Mouse (Mus musculus) c-Kit-positive CD71-positive TER-119-positive erythroid progenitor cells, embryonic 14.5 days (primary cell): Measurements from ENCODE around the gene Cd247.

Experiments
- DNase-seq: peaks from one replicate; pipeline ENCODE4 v3.0.0-alpha.2; 2013; ENCODE audit warnings: low spot score

The Cd247 gene

DNA sequence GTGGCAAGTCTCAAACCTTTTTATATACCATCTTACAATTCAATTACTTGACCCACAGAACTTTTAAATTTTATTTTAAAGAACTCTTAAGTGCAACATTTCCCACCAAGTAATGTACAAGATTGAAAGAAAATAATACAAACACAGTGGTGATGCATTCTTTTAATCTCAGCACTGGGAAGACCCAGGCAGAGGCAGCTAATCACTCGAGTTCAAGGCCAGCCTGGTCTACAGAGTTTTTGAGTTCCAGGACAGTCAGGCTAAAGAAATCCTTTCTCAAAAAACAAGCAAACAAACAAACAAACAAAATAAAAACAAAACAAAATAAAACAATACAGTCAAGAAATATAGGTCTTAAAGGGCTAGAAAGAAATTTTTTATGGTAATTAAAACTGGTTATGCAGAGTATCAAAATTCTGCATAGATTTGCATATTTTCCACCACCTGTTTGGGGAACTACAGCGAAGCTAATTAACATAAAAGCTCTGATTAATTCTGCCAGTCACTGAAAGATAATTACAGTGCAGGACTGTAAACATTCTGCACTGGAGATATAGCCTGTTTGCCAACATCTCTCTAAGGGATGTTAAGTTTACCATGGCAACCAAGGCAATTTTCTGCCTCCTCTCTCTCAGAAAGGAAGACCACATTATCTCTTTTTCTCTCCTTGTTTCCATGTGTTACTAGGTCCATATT lies 125.4 kb downstream of the Cd247 start:
- no peak for DNase-seq

DNA sequence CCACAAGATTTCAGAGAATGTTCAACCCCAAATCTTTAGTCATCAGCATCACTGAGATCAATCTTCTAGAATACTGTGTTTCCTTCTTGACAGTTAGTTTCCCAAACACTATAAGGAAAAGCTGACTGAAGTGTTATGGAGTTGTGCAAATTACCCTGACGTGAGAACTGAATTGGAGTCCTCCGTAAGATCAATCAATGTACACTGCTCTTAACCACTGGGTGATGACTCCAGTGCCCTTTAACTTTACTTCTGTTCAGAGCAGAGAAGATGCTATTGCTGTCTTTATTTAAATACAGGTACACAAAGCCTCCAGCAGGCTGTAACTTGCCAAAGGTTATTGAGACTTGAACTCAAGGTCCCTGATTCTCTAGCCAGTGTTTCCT lies 125.9 kb downstream of the Cd247 start:
- no peak for DNase-seq

DNA sequence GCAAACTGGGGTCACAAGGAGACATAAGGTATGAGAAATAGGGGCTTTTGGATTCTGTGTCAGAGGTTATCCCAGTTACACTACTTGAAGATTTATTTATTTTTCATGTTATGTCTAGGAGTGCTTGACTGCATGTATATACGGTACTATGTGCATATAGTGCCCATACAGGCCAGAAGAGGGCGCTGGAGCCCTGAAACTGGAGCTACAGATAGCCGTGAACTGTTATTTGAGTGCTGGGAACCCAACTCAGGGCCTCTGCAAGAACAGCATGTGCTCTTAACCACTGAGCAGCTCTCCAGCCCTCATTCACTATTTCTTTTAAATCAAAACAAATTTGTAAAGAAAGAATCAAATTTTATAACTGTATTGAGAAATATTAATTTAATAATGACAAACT lies 132.5 kb downstream of the Cd247 start:
- no peak for DNase-seq

DNA sequence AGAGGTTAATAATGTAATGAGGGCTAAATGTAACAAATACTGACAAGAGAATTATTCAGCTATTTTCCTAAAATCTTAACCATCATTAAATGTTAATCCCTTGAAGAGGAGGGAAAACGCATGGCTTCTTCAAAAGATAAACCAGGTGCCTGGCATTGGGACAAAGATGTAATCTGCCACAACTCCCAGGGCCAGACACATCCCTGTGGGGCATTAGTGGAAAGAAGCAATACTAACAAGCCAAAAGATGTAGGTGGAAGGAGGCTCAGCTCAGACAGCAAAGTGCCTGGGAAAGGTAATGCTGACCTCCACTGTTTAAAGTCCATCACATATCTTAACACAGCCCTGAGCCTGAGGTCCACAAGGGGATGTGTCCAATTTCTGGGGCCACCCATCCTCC lies 134.0 kb downstream of the Cd247 start:
- no peak for DNase-seq

DNA sequence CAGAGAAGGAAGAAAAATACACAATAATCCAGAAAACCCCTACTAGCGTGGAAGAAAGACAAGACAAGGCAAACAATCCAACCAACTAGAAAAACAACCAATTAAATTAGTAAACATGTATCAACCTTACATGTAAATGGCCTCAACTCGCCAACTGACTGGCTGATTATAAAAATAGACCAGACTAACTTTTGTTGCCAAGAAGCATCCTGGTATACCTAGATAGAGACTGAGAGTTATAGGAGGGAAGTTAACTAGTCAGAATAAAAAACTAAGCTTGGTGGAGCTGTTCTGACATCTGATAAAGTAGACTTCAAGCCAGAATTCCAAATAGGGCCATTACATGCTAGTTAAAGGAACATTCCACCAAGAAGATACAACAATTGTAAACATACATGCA lies 136.7 kb downstream of the Cd247 start:
- DNase-seq, result no peak
